Mouse (Mus musculus) frontal cortex, postnatal 36 days (tissue): Measurements from ENCODE around the gene Rexo4.
A peak's percentile ranks its signal among the peaks of the same experiment; 100 is the strongest.

ENCODE experiments used
- DNase-seq, 2 experiments: peaks; one replicate each; pipeline ENCODE4 v3.0.0; 2022; ENCODE audit warnings: low spot score in 2 of 2

Gene Rexo4

DNA sequence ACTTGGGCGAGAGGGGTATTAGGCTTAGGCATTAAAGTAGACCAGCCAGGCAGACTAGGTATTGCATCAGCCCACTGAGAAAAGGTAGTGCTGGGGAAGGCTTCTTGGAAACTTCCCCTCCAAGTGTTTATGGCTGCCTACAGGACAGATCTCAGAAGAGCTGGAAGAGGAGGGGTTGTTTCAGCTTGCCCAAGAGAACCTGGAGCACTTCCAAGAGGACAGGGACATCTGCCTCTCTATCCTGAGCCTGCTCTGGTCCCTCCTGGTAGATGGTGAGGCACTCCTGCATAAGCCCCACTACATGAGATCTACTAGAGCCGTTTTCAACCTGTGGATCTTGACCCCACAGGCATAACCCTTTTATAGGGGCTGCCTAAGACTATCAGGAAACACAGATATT is 13.8 kb downstream of the Rexo4 start:
- DNase-seq: no peak

DNA sequence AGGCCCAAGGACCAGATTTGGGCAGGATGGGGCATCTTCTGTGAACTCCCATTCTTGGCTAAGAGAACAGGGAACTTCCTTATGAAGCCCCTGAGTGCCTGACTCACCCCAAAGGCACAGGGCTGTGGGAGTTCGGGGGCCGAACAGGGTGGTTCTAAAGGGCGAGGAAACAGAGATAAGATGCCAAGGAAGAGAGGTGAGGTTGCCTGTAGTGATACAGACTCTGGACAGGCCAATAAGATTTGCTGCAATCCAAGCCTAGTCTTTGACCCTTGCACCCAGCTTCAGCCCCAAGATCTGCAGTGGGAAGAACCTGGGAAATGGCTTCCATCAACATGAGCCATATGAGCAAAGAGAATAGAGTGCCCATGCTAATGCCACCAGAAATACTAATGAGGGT is 20.9 kb downstream of the Rexo4 start:
- DNase-seq: no peak

DNA sequence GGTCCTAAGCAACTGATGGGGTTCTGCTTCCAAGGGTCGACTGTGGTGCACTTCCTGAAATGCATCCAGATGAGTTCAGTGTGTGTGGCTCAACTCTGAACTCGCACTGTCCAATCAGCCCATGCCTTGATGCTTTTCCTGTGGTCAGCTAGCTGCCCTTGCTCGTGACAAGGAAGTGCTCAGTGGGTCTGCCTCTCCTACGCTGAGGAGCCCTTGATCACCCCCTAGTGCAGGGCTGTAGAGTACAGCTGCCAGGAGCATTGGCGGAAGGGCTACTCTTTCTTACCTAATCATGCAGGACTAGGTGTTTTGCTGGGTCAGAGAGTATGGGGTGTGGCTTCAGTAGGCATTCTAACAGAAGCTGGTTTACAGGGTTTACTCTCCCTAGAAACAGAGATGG is 22.6 kb downstream of the Rexo4 start:
- no peak for DNase-seq

DNA sequence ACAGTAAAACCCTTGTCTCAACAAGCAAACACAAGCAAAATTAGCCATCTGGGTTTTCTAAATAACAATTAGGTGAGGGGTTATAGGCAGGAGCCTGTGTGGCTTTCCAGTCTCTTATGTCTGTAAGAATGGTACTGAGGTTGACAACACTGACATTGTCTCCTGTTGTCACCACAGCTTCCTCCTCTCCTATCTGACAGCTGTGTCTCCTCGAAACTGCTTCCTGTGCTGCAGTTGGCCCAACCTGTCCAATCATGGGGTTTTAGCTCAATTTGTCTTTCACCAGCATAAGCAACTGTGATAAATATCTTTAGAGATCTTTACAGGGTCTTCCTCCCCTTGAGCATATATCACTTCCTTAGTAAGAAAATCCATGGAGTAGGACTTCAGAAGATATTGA is 27.8 kb downstream of the Rexo4 start:
- no peak for DNase-seq

DNA sequence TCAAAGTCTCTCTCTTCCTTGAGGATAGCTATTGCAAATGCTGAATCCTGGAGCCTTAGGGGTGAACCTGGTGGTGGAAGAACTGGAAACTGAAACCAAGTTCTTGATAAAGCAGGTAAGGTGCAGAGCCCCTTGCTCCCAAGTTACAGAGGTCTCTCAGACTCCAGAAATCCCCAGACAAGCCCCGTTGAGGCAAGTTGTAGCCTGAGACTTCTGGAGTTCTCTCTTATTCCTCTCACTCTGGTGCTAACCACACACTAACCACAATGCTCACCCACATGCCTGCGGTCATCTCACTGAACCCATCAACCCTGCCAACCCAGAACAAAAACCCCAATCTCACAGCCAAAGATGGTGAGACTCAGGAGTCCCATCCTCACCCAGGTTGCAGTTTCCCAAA is 28.9 kb downstream of the Rexo4 start:
- DNase-seq: no peak

DNA sequence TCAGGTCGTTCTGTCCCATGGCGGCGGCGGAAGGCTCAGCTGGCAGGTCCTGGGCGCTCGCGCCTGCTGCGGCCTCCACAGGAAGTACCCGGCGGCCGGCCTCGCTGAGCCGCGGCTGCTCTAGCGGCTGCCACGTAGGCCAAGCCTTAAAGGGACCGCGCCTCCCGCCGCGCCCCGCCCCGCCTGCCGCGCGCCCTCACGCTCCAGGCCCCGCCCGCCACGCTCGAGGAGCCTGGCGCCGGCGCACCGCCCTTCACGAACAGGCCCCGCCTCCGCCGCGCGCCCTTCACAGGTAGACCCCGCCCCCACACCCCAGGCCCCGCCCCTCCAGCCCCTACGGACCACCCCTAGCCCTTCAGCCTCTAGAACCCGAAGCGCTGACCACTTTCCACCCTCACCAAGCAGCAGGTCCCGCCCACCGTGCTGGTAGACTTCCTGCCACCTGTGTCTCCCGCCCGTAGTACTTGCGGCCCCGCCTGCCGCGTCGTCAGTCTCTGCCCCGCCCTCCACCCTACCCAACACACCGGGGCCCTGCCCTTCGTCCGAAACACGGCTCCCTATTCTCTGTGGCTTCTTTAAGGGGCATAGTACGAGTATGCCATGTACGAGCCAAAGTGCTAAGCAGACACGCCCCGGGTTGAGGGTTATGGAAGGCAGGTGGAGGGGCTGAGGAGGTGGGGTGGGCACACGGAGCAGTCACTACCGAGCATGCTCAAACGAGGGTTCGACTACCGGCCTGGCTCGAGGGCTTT is 30.7 kb downstream of the Rexo4 start, which contains the start of the genes Surf4 and Stkld1:
Gene Surf4, minus strand, starts transcription at position 625 of the 752 bp plus-strand sequence.
Gene Stkld1, plus strand, starts transcription at position 744 of the 752 bp plus-strand sequence.
- DNase-seq: peak; percentile 88 to 94

DNA sequence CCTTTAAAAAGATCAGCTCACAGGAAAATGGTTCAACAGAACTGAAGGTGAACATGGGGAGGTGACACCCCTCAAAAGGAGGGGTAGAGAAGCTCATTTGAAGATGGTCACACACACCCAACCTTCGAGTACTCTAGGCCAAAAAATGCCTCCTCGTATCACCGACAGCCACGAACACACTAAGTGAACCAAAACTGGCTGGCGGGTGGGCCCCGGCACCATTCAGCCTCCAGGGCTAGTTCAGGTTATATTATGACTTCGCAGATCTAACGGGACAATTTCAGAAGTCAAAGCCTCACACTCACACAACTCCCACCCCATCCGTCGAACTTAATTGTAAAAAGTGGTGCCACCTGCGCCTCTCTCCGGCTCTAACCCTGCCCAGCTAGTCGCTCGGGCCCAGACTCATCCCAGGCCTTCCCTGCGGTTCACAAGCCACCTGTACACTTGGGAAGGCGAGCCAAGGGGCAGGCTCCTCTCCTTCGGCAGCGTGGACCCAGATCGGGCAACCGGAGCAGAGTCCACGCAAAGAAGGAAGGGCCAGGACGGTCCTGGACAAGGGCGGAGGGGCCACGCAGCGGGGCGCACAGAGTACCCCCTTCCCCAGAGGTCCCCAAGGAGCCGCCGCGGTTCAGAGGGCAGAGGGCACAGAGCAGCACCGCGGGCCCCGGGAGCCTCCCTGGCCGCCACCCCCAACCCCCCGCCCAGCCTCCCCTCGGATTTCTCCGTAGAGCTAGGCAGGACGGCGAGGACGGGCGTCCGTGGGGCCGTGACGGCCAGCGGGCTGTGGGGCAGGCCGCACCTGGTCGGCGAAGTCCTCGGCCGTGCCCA is 31.5 kb downstream of the Rexo4 start:
- peak in 1 of 2 experiments; percentile 33 for DNase-seq

DNA sequence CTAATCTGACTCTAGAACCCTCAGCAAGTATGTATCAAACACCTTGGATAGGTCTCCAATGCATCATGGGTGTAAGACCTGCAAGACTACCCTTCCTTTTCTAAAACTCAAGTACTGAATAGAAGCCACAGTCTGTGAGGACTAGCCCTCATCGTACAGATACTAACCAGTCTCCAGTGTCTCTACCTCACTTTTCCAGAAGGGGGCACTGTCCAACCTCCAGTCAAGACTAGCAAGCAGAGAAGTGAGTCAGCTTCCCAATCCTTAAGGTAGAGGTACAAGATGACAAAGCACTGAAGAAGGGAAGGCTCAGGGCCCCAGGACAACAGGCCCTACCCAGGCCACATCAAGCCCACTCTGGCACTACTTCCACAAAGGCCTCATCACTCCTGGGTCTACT is 33.8 kb downstream of the Rexo4 start:
- DNase-seq: peak; percentile 64 to 81

DNA sequence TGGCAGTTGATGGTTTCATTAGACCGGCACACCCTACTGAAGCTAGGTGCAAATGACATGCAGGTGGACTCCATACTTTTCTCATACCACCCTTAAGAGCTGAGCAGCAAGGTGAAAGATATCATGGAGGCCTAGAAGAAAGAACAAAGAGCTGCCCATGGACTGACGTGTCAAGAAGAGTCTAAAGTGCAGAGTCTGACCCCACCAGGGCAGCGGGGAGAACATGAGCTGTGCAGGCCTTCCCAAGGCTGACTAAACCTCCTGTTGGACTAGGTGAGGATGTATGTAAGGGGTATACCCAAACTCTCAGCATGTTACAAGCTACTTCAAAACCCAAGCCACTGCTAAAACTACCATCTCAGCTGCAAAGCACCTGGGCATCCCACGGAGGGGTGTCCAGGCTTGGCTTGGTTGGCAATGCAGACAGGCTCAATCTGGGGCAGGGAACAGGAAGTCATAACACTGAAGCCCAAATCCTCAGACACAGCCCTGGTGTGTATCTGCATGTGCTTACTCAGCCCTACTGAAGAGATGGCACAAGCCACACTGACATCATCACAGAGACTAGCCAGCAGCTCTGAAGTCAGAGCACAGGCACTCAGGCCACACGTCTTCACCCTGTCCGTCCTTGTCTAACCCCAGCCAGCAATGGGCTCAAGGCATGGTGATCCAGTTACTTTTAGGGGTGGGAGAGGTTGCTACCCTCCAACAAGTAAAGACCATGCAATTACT is 36.3 kb downstream of the Rexo4 start:
- DNase-seq: no peak

DNA sequence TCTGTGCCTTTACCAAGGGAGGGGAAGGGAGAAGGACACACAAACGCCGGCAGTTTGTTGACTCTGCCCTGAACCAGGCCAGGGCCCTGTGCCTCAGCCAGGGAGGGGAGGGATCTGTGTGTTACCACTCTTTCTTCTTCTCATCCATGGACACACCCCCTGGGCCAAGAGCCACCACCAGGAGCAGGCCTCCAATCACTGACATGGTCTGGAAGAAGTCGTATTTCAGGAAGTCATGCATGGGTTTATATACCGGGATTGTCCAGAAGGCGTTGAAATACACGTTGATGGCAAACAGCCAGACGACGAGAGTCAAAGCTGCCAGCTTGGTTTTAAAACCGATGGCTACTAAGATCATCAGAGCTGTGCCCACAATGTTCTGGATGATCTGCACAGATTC is 42.4 kb downstream of the Rexo4 start:
- DNase-seq: no peak

DNA sequence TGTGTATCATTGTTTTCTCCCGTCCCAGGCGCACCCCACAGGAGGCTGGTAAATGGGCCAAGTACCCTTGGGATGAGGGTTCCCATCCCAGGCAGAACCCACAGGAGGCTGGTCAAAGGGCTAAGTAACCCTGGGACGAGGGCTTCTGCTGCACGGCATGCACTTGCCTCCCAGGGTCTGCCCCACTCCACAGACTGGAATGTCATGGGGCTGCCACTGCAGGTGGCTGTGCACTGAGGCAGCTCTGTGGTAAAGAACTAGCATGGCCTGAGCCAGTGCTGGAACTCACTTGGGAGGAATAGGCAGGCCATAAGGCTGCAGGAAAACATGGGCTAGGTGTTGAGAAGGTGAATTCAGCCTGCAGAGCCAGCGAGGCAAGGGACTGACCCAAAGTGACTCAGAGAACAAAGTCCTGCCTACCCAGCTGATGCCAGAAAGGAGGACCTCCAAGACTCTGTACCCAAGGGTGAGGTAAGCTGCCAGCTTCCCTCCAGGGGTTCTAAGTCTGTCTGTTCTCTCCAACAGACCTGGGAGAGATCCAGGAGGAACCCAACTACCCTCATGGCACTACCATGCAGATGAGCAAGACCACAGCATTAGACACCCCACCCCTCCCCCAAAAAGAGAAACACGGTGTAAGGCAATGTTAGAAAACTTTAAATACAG is 43.9 kb downstream of the Rexo4 start:
- no peak for DNase-seq

DNA sequence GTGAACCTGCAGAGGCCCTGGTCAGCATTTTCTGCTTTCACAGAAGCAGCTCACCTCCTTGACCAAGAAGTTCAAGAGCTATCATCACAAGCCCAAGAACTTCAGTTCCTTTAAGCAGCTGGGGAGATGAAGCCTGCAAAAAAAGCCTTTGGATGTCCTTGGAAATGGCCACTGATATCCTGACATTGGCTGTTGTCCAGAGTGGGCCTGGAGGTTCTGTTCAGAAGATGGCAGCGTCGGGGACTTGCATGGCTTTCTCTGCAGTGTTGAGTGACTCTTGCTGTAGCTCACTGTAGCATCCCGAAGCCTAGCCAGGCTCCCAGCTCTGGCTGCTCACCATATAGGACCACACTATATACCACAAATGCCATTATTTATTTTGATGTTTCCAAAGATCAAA is 44.5 kb downstream of the Rexo4 start:
- DNase-seq: no peak

DNA sequence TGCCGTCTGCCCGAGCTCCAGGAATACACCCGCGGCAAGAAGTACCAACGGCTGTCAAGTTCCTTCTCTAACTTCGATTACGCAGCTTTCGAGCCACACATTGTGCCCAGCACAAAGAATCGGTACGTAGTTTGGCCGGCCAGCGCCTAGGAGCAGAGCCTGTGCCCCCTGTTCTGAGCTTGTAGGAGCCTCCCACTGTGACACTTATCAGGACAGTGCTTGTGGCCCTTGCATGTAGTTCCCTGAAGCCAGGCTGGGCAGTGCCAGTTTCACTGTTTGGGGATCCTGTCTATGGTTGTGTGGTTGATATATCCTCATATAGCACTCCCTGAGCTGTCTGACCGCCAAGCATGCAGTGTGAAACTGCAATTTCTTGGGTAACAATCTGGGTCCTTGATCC is 47.4 kb downstream of the Rexo4 start:
- DNase-seq: no peak

DNA sequence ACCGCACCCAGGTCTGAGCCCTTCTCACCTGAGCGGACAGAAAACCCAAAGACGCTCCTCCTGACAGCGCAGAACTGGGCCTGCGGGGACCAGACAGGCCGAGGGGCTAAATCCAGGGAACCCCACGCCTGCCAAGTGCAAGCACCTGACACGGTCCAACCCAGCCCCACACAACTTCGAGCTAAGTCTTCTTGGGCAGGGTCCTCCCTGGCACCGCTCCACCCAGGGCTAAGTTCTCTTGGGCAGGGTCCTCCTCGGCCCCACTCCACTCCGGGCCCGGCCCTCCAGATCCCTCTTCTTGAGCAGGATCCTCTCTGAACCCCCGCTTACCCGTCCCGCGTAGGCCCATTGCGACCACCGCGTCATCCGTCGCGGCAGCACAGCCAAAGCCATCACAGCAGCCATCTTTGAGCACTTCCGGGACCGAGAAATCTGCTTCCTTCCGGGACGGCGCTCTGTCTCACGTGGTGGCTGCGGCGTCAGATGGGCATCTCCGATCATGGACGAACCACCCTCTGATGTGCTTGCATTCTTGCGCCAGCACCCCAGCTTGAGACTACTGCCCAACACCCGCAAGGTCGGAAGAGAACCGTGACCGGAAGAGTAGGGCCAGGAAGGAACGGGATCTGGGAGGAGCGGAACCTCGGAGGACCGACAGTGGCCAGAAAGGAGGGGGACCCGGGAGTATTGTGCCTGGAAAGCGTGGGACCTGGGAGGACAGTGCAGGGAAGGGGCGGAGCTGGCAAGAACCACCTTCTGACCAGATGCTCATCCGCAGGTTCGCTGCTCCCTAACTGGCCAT is 48.1 kb downstream of the Rexo4 start, which contains the start of the genes Surf2 and Surf1:
Gene Surf2, plus strand, starts transcription at position 441 of the 802 bp plus-strand sequence.
Gene Surf1, minus strand, starts transcription at position 604 of the 802 bp plus-strand sequence.
- peak; percentile 86 to 91 for DNase-seq

DNA sequence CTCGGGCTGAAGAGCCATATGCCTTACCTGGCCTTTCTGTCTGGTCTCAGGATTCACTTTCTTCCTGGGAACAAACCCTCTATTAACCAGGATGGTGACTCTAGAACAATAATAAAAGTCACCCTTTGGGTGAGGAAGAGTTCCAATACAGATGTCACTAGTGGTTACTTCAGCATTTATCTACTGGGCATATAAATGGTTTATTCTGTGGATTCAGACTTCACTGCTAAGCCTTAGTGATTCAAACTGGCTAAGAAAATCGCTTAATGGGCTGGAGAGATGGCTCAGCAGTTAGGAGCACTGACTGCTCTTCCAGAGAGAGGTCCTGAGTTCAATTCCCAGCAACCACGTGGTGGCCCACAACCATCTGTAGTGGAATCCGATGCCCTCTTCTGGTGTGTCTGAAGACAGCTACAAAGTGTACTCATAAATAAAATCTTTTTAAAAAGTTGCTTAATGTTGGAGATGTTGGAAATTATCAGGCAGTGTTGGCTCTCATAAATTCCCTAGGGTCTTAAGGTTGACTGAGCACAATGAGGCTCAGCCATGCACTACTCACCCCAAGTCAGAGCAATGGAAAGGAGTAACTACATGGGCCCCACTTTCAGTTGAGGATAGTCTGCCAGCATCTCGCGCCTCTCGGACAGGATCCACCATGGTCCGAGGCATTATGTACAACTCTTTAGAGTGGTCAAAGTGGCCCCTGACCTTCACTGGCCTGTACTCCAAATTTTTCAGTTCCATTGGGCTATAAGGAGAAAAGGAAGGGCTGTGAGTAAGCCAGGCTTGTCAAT is 49.8 kb downstream of the Rexo4 start:
- no peak for DNase-seq

DNA sequence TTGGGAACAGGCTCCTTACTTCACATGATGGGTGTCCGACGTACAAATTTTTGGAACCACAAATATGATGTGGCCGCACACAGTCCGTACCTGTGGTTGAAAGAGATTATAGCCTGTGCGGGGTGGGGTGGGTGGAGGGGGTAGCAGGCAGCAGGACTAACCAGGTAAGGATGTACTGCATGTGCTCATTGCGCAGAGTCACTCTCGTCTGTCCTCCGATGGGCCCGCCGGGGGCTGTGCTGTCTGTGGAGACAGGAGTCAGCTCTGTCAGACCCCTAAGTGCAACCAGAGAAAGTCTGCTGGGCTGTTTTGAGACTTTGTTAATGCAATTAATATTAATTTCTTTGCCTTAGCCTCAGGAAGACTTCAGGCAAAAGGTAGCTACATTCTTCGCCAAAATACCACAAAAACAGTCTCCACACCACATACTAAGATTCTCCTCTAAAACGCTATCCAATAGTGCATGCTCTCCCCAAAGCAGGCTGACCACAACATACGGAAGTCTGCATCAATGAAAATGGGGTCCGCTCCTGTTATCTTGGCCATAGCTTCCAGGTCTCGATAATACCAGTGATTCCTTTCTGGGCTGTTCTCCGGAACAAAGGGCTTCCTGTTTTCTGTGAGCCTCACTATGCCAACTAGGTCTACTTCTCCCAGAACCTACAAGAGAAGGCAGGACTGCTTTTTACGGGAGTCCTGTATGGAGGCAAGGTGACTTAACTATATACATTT is 50.6 kb downstream of the Rexo4 start:
- DNase-seq: no peak

DNA sequence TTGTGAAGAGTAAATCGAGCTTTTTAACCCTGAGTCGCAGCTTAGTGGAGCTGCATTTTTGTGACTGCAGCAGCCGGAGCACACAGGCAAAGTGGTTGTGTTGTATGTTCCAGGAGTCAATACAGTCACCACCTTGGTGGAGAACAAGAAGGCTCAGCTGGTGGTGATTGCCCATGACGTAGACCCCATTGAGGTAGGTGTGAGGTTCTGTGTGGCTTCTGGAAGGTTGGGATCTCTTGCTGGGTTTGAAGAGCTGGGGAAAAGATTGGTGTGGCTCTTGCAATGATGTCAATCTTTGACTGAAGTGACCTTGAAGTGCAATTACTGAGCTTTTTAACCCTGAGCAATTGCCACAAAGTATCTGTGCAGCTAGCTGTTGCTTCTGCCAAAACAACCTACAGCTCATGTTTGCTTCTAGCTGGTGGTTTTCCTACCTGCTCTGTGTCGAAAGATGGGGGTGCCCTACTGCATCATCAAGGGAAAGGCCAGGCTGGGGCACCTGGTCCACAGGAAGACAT is 51.9 kb downstream of the Rexo4 start:
- DNase-seq: no peak

DNA sequence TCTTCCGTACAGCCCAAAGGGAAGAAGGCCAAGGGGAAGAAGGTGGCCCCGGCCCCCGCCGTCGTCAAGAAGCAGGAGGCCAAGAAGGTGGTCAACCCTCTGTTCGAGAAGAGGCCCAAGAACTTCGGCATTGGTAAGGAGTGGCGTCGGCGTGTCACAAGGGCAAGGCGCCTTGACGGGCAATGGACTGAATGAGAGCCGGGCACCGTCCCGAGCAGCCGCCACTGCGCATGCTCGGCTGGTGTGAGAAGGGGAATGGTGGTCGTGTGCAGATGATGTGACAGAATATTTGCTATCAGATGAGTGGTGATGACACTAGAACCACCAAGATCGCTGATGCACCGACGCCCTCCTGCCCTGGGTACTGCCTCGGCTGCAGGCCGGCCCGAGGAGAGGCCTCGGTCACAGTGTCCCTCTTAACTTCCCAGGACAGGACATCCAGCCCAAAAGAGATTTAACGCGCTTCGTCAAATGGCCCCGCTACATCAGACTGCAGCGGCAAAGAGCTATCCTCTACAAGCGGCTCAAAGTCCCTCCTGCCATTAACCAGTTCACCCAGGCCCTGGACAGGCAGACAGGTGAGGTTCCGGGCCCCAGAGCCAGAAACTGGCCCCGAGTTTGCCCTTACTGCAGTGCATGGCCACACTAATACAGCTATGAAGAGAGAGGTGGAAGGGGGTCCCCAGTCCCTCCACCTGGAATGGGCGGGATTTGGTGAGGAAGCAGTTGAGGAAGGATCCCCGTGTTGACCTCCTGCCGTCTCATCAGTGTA is 53.0 kb downstream of the Rexo4 start:
- peak in 1 of 2 experiments; percentile 60 for DNase-seq
